Mouse (Mus musculus) effector memory CD4-positive, alpha-beta T cell, adult 7 months (primary cell): ENCODE results near the gene Olfr1416. TPM values are rescaled to one million over a fixed set of nuclear protein-coding genes. Genes with fewer than 3 reads are reported as not detected.

Experiments
- polyA plus RNA-seq: library from polyadenylated mRNA; unstranded; fragments of 100-300 nt; shearing (Covaris generic); gene quantifications from one replicate; pipeline ENCODE4 v1.2.1, GENCODE M21; 2017

Olfr1416 gene
- polyA plus RNA-seq = not detected

DNA sequence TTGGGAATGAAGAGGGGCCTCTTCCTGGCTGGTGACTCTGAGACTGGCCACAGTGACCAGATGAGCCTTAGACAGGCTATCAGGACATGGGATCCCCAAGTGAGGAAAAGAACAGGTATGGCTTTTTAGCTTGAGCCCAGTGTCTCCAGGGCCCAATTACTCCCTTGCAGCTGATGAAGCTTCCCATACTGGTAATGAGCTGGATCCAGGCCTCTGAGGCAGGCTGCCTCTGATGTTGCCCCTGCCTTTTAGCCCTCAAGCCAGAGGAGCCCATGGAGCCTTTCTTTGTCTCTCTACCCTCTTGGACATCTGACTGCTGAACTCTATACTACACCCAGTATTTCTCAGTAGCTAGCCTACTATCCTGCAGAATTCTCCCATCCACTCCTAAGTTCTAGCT, at the start of gene Olfr1416:
Gene Olfr1416 (minus strand): TSS at position 101 of the 400 bp plus-strand sequence.

DNA sequence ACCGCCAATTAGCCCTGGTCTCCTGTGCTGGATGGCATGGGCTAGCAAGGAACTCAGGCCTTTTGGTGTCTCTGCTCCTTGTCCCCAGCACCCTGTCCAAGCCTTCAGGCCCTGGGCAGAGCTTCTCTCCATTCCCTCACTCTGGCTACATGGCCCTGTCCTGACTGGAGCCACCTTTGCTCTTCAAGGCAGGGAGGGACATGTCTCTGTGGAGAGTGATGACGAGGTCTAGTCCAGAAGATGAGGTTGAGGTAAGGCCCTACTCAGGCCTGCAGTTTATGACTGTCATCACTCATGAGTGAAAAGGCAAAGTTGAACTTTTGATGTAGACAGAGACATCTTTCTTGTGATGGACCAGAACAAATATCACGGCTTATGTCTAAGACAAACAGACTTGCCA, 33.6 kb upstream of the Olfr1416 start, which contains the start of gene Olfr1414:
Gene Olfr1414 (minus strand): TSS at position 101 of the 400 bp plus-strand sequence.

DNA sequence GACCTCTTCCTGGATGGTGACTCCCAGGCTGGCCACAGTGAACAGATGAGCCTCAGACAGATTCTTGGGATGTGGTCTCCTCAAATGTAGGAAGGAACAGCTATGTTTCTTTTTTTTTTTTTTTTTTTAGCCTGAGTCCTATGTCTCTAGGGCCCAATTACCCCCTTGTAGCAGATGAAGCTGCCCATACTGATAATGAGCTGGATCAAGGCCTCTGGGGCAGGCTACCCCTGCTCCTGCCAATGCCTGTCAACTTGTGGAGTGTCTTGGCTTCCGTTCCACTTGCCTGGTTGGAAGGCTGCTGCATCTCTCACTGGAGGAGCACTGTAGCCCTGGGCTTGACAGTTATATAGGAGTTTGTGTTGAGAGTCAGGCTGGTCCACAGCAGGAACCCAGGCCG, 11.1 kb upstream of the Olfr1416 start, which contains the start of gene Olfr1415:
Gene Olfr1415 (minus strand): TSS at position 101 of the 400 bp plus-strand sequence.

DNA sequence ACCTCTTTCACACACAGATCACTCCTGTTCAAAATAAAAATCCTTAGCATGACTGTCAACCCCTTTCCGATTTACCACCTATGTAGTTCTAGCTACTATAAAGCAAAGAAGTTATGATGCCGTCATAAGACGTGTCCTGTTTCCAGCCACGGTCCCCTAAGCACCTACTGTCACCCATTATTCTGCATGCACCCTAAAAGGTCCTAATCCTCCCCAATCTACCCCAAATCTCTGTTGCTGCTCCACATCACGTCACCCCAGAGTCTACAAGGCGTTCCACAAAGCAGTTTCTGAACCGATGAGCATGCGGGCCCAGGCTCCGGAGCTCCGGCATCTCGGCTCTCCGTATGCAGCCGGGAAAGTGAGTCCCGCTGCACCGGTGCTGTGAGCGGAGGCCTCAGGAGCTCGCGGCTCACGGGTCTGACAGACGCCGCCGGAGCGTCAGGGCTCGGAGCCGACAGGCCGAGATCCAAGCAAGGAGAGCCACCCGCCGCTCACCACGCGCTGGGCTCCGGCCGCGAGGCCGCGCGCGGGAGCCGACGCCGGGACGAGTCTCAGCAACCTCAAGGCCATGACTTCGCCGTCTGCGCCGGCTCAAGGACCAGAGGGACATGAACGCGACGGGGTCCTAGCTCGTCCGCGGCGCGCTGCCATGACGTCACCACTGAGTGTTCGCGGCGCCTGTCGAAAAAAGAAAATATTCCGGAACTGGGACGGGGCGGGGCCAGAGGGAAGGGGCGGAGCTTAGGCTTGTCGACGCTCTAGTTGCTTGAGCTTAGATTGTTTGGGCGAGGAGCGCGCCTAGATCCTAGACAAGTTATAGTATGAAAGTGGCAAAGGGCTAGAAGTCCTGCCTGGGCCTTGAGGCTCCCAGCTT, 11.5 kb downstream of the Olfr1416 start, which contains the start of gene Ndufa10:
Gene Ndufa10 (minus strand): TSS at position 696 of the 877 bp plus-strand sequence.

Other genes starting within 250 kb of the Olfr1416 start
- 155 TPM for gene Ndufa10, start 11.3 kb downstream of the Olfr1416 start, polyA plus RNA-seq
- not detected for gene Olfr1415, start 11.0 kb upstream of the Olfr1416 start, polyA plus RNA-seq
- gene Olfr1414, start 33.5 kb upstream of the Olfr1416 start, polyA plus RNA-seq = not detected
- not detected for gene Olfr1413, start 86.2 kb upstream of the Olfr1416 start, polyA plus RNA-seq
- not detected for gene Olfr1412, start 100.7 kb upstream of the Olfr1416 start, polyA plus RNA-seq
- gene Olfr1411, start 109.3 kb upstream of the Olfr1416 start, polyA plus RNA-seq = not detected
- gene Olfr1410, start 120.7 kb upstream of the Olfr1416 start, polyA plus RNA-seq = not detected
- gene Olfr12, start 132.7 kb upstream of the Olfr1416 start, polyA plus RNA-seq = 0.50 TPM
- 142 TPM for gene Cops9, start 156.9 kb upstream of the Olfr1416 start, polyA plus RNA-seq
- 0.99 TPM for gene Otos, start 163.7 kb upstream of the Olfr1416 start, polyA plus RNA-seq